Mouse (Mus musculus) MEL (cell line): ENCODE results near the gene Ttc34. TPM values are rescaled to one million over a fixed set of nuclear protein-coding genes. Genes with fewer than 3 reads are reported as not detected.

ENCODE experiments used
- DNase-seq: peaks from one replicate; pipeline ENCODE4 v3.0.0; 2011; ENCODE audit warnings: low read depth, low spot score
- H3K27ac ChIP-seq: 2 replicates; pipeline ENCODE4 v1.5.1; 2012; ENCODE audit warnings: low read depth, mild to moderate bottlenecking, control low read depth, low read length, moderate library complexity; ENCODE audit not compliant: control insufficient read depth
- H3K27me3 ChIP-seq, 2 experiments: fragments of 150-350 bp in 1 of 2; sonication (generic) in 1 of 2; 2 replicates each; pipeline ENCODE4 v1.6.1; 2012; ENCODE audit warnings: low read length in 2 of 2, mild to moderate bottlenecking in 2 of 2, improper control_type of control experiment in 1 of 2, moderate library complexity in 1 of 2; ENCODE audit not compliant: insufficient read depth in 2 of 2, control insufficient read depth in 1 of 2
- H3K36me3 ChIP-seq, 2 experiments: 2 replicates each; pipeline ENCODE4 v1.6.1; 2012 to 2014; ENCODE audit warnings: low read length in 2 of 2, improper control_type of control experiment in 1 of 2, inconsistent platforms in 1 of 2, mild to moderate bottlenecking in 1 of 2; ENCODE audit not compliant: insufficient read depth in 2 of 2, control insufficient read depth in 1 of 2
- H3K4me1 ChIP-seq, 2 experiments: fragments of 150-350 bp in 1 of 2; sonication (generic) in 1 of 2; 2 replicates each; pipeline ENCODE4 v1.6.1; 2012; ENCODE audit warnings: low read length in 2 of 2, improper control_type of control experiment in 1 of 2, mild to moderate bottlenecking in 1 of 2; ENCODE audit not compliant: insufficient read depth in 2 of 2, control insufficient read depth in 1 of 2
- H3K4me3 ChIP-seq, 2 experiments: fragments of 150-350 bp in 1 of 2; sonication (generic) in 1 of 2; 2 replicates each; pipeline ENCODE4 v1.5.1; 2012; ENCODE audit warnings: low read depth in 2 of 2, low read length in 2 of 2, mild to moderate bottlenecking in 2 of 2, moderate library complexity in 2 of 2, control low read depth in 1 of 2, improper control_type of control experiment in 1 of 2; ENCODE audit not compliant: control insufficient read depth in 1 of 2, insufficient read depth in 1 of 2
- H3K79me2 ChIP-seq: 2 replicates; pipeline ENCODE4 v1.6.1; 2012; ENCODE audit warnings: mild to moderate bottlenecking, low read length, moderate library complexity; ENCODE audit not compliant: control insufficient read depth, poor library complexity, insufficient read depth
- H3K9ac ChIP-seq: 2 replicates; pipeline ENCODE4 v1.6.1; 2012; ENCODE audit warnings: low read depth, mild to moderate bottlenecking, control low read depth, low read length, moderate library complexity; ENCODE audit not compliant: control insufficient read depth, poor library complexity, severe bottlenecking
- H3K9me3 ChIP-seq: fragments of 150-350 bp; sonication (generic); replicated peaks from 2 replicates; pipeline ENCODE4 v1.6.1; 2012; ENCODE audit warnings: mild to moderate bottlenecking, low read length, improper control_type of control experiment, moderate library complexity; ENCODE audit not compliant: insufficient read depth
- CHD1 ChIP-seq: IDR thresholded peaks from 2 replicates; pipeline ENCODE4 v1.6.1; 2012; ENCODE audit warnings: low read depth, mild to moderate bottlenecking, inconsistent platforms, low read length, improper control_type of control experiment
- EP300 ChIP-seq, 2 experiments: IDR thresholded peaks; 2 replicates each; pipeline ENCODE4 v1.6.1; 2011; ENCODE audit warnings: improper control_type of control experiment in 2 of 2, low read length in 2 of 2, low read depth in 1 of 2, mild to moderate bottlenecking in 1 of 2
- GATA1 ChIP-seq: IDR thresholded peaks from 2 replicates; pipeline ENCODE4 v1.6.1; 2011; ENCODE audit warnings: low read depth, low read length, improper control_type of control experiment
- KAT2A ChIP-seq: conservative IDR thresholded peaks from 2 replicates; pipeline ENCODE4 v1.6.1; 2012; ENCODE audit warnings: low read depth, low read length, improper control_type of control experiment, inconsistent platforms
- MAFK ChIP-seq: IDR thresholded peaks from 2 replicates; pipeline ENCODE4 v1.6.1; 2011; ENCODE audit warnings: low read depth, mild to moderate bottlenecking, low read length, improper control_type of control experiment, borderline replicate concordance
- MAZ ChIP-seq: IDR thresholded peaks from 2 replicates; pipeline ENCODE4 v1.6.1; 2012; ENCODE audit warnings: low read depth, mild to moderate bottlenecking, inconsistent platforms, low read length, improper control_type of control experiment
- MEF2A ChIP-seq: IDR thresholded peaks from 2 replicates; pipeline ENCODE4 v1.6.1; 2014; ENCODE audit warnings: low read depth, mild to moderate bottlenecking, inconsistent platforms, low read length, improper control_type of control experiment; ENCODE audit not compliant: poor library complexity, insufficient replicate concordance, severe bottlenecking; ENCODE audit errors: extremely low read depth
- MXI1 ChIP-seq: IDR thresholded peaks from 2 replicates; pipeline ENCODE4 v1.6.1; 2011; ENCODE audit warnings: mild to moderate bottlenecking, low read depth, low read length, improper control_type of control experiment
- MYB ChIP-seq: IDR thresholded peaks from 2 replicates; pipeline ENCODE4 v1.6.1; 2011; ENCODE audit warnings: mild to moderate bottlenecking, low read depth, low read length, improper control_type of control experiment
- NRF1 ChIP-seq: IDR thresholded peaks from 2 replicates; pipeline ENCODE4 v1.6.1; 2014; ENCODE audit warnings: low read depth, mild to moderate bottlenecking, inconsistent platforms, low read length, improper control_type of control experiment, moderate library complexity; ENCODE audit not compliant: poor library complexity, insufficient read depth, severe bottlenecking
- POLR2AphosphoS5 ChIP-seq: IDR thresholded peaks from 2 replicates; pipeline ENCODE4 v1.6.1; 2012; ENCODE audit warnings: low read depth, borderline replicate concordance, mild to moderate bottlenecking, inconsistent platforms, low read length, moderate library complexity, mixed read lengths
- TAL1 ChIP-seq: IDR thresholded peaks from 2 replicates; pipeline ENCODE4 v1.6.1; 2012; ENCODE audit warnings: mild to moderate bottlenecking, inconsistent platforms, low read length, moderate library complexity, mixed read lengths
- TCF12 ChIP-seq: IDR thresholded peaks from 2 replicates; pipeline ENCODE4 v1.6.1; 2014; ENCODE audit warnings: low read depth, mild to moderate bottlenecking, inconsistent platforms, low read length, improper control_type of control experiment, moderate library complexity
- USF2 ChIP-seq, 2 experiments: IDR thresholded peaks; 2 replicates each; pipeline ENCODE4 v1.6.1; 2011 to 2012; ENCODE audit warnings: improper control_type of control experiment in 2 of 2, low read length in 2 of 2, borderline replicate concordance in 1 of 2, inconsistent platforms in 1 of 2, low read depth in 1 of 2, mild to moderate bottlenecking in 1 of 2; ENCODE audit not compliant: insufficient read depth in 1 of 2
- ZKSCAN1 ChIP-seq: IDR thresholded peaks from 2 replicates; pipeline ENCODE4 v1.6.1; 2012; ENCODE audit warnings: low read depth, mild to moderate bottlenecking, inconsistent platforms, low read length, improper control_type of control experiment, moderate library complexity
- ZNF384 ChIP-seq: IDR thresholded peaks from 2 replicates; pipeline ENCODE4 v1.6.1; 2012; ENCODE audit warnings: low read depth, mild to moderate bottlenecking, inconsistent platforms, low read length, improper control_type of control experiment
- polyA plus RNA-seq, 2 experiments: library from polyadenylated mRNA; stranded (reverse) in 1 of 2; unstranded in 1 of 2; fragments of >175 nt in 1 of 2; fragments of >200 nt in 1 of 2; gene quantifications; 2 replicates each; pipeline versions ENCODE4 v1.2.1 to v1.2.4; 2012; ENCODE audit warnings: low replicate concordance in 2 of 2, low read depth in 1 of 2; ENCODE audit not compliant: insufficient read length in 2 of 2, insufficient read depth in 1 of 2, missing spikeins in 1 of 2
- total RNA-seq: library from RNA; depleted of rRNA; stranded (reverse); fragments of 300-350 nt; gene quantifications from 2 replicates; pipeline ENCODE4 v1.2.3, GENCODE M21; 2012

The Ttc34 gene
- total and polyA plus RNA-seq, 3 experiments: not detected

DNA sequence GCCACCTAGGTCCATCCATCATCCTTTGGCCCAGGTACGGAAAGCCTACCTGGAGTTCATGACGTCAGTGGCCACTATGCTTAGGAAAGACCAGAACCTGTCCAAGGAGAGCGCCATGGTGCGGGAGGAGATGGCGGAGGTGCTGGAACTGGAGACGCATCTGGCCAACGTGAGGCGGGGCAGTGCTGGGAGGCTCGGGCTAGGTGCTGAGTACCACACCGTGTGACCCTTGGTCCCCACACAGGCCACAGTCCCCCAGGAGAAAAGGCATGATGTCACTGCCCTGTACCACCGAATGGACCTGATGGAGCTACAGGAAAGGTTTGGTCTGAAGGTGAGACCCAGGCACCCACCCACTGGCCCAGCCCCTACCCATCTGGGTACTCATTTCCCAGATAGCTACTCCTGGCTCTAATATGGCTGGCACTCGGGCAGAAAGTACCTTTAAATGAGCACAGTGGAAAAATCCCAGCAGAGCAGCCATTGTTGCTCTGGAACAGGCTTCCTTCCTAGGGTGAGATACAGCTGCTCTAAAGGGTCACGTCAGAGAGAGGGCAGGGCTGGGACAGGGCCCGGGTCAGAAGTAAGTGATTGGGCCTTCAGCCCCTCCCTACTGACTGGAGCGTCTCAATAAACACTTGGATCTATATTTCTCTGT is 50.5 kb downstream of the Ttc34 start:
- no peak for TF ChIP-seq NRF1
- TF ChIP-seq ZKSCAN1: no peak
- no peak for TF ChIP-seq CHD1
- TF ChIP-seq, all 39 proteins: peak for 0
- Histone ChIP-seq H3K36me3 (no peaks in the 10 kb centered on the region), H3K4me1 (no peaks in the 10 kb centered on the region), H3K4me3 (no peak overlapping the region), H3K9me3 (no peaks in the 10 kb centered on the region), H3K79me2 (no peaks in the 10 kb centered on the region), H3K9ac (no peak overlapping the region), H3K27me3 (no peaks in the 10 kb centered on the region), H3K27ac (no peak overlapping the region)
- DNase-seq: no peak

DNA sequence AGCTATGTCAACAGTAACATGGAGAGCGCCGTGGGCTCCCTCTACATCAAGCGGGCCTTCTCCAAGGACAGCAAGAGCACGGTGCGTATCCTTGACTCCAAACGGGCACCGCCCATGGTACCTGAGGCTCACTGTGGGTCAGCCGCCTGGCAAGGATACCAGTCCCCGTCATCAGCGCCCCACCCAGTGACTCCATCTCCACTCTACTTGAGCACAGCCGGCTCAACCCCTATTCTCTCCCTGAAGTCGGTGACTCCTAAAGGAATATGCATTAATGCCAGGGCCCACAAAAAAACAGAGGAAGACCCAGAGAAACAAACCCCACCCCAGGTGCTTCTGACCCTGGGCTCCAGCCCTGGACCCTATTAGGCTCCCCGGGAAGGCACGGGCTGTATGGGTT is 53.6 kb downstream of the Ttc34 start:
- Histone ChIP-seq H3K36me3 (no peaks in the 10 kb centered on the region), H3K27ac (no peak overlapping the region), H3K4me3 (no peak overlapping the region), H3K27me3 (no peaks in the 10 kb centered on the region)
- no peak for DNase-seq
- TF ChIP-seq MAFK: no peak
- no peak for TF ChIP-seq EP300 (IDR thresholded peaks at IDR 0.05; ENCODE audit: low read depth in 1 of 2, low read length in 2 of 2)
- TF ChIP-seq MYB: no peak
- no peak for TF ChIP-seq MEF2A
- no peak for TF ChIP-seq TAL1
- TF ChIP-seq KAT2A: no peak
- no peak for TF ChIP-seq POLR2AphosphoS5
- TF ChIP-seq GATA1: no peak
- no peak for TF ChIP-seq USF2 (IDR thresholded peaks at IDR 0.05; ENCODE audit: borderline replicate concordance in 1 of 2, insufficient read depth in 1 of 2, low read depth in 1 of 2, low read length in 2 of 2)
- no peak for TF ChIP-seq MAZ
- TF ChIP-seq ZNF384: no peak
- TF ChIP-seq TCF12: no peak
- no peak for TF ChIP-seq MXI1
- TF ChIP-seq, all 39 proteins: peak for 0
- H3K79me2 ChIP-seq: no peaks in the 10 kb centered on the region
- H3K9me3 ChIP-seq: no peaks in the 10 kb centered on the region
- H3K4me1 ChIP-seq: no peaks in the 10 kb centered on the region
- H3K9ac ChIP-seq: no peak overlapping the region
